Mouse (Mus musculus): ENCODE data around the gene Limd2. TPM values are rescaled to one million over a fixed set of nuclear protein-coding genes. Genes with fewer than 3 reads are reported as not detected.
A peak's percentile ranks its signal among the peaks of the same experiment; 100 is the strongest.

Gene Limd2
- polyA plus RNA-seq, 1 experiment from 2014 or later, result 207 TPM

DNA sequence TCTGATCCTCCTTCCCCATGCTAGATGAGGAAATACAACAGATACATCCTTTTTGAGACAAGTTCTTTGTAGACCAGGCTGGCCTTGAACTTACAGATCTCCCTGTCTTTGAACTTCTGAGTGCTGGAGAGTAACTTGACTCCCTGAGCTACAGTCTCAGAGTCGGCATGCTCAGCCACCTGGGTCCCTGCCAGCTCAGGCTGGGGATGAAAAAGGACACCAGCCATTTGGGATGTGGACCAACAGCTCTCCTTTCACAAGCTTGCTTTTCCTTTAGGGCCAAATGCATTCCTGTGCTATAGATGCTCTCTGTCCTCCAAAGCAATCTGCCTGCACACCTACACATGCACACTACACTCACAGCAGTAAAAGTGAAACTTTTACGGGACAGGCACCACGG lies 14.4 kb upstream of the Limd2 start:
- Histone ChIP-seq H3K27ac (ENCODE audit: low read length) (no peak overlapping the region), H3K4me1 (ENCODE audit: insufficient read depth, low read length) (no peaks in the 10 kb centered on the region), H3K9me3 (ENCODE audit: low read length) (no peaks in the 10 kb centered on the region), H3K36me3 (ENCODE audit: insufficient read depth, low read length) (0 out of 2 replicates have a peak, but pooled peaks cover 7% of the 10 kb centered on the region), H3K9ac (replicated peaks; ENCODE audit: low read length) (no peak overlapping the region), H3K27me3 (ENCODE audit: insufficient read depth, low read length) (no peaks in the 10 kb centered on the region), H3K4me3 (ENCODE audit: low read length) (no peak overlapping the region), H3K4me2 (replicated peaks; ENCODE audit: low read depth, low read length) (no peak overlapping the region)
- 32% methylated on average over 3 of the region's 3 CpGs for WGBS
- ATAC-seq (ENCODE audit: low FRiP score, low TSS enrichment), result no peak

DNA sequence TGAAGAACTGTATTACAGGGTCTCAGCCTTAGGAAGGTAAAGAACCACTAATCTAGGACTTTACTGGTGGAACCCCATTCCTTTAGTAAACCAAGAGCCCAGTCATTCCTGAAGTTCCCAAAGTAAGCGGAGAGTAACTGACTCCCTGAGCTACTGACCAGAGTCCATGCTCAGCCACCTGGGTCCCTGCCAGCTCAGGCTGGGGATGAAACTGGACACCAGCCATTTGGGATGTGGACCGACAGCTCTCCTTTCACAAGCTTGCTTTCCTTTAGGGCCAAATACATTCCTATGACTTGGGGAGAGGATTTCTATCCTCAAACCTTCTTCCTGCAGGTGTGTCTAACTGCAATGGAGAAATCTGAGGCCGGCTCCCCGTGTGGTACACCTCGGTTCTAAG lies 13.7 kb upstream of the Limd2 start:
- ATAC-seq (ENCODE audit: low FRiP score, low TSS enrichment), result no peak; the same call in 1 of the 2 replicates
- Histone ChIP-seq H3K9ac (replicated peaks; ENCODE audit: low read length) (no peak overlapping the region), H3K4me1 (ENCODE audit: insufficient read depth, low read length) (no peaks in the 10 kb centered on the region), H3K4me3 (ENCODE audit: low read length) (no peak overlapping the region), H3K27me3 (ENCODE audit: insufficient read depth, low read length) (no peaks in the 10 kb centered on the region), H3K27ac (ENCODE audit: low read length) (no peak overlapping the region), H3K4me2 (replicated peaks; ENCODE audit: low read depth, low read length) (no peak overlapping the region), H3K9me3 (ENCODE audit: low read length) (no peaks in the 10 kb centered on the region), H3K36me3 (ENCODE audit: insufficient read depth, low read length) (0 out of 2 replicates have a peak, but pooled peaks cover 9% of the 10 kb centered on the region)
- WGBS, result 57% methylated on average over 5 of the region's 5 CpGs

DNA sequence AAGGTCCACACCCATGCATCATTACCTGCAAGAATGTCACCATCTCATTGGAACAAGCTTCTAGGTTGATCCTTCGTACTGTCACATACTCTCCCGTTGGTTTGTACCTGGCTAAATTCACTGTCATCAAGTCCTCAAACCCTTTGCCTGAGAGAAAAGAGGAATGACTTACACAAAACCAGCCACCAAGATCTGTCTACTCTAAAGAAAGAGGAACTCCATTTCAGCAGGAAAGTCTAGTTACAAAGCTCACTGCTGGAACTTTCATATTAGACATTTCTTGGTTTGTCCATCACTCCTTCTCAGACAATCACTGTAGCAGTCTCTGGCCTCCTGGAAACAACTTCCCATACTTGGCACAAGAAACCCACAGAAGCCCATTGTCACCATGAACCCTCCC lies 12.6 kb upstream of the Limd2 start:
- Histone ChIP-seq H3K4me3 (ENCODE audit: low read length) (no peak overlapping the region), H3K9me3 (ENCODE audit: low read length) (no peaks in the 10 kb centered on the region), H3K4me2 (replicated peaks; ENCODE audit: low read depth, low read length) (no peak overlapping the region), H3K27ac (ENCODE audit: low read length) (no peak overlapping the region), H3K9ac (replicated peaks; ENCODE audit: low read length) (no peak overlapping the region), H3K4me1 (ENCODE audit: insufficient read depth, low read length) (no peaks in the 10 kb centered on the region), H3K36me3 (ENCODE audit: insufficient read depth, low read length) (peaks cover 14% of the 10 kb centered on the region; the same call in 1 of the 2 replicates), H3K27me3 (ENCODE audit: insufficient read depth, low read length) (no peaks in the 10 kb centered on the region)
- no peak for ATAC-seq (ENCODE audit: low FRiP score, low TSS enrichment)
- WGBS, result 100% methylated on average over 2 of the region's 2 CpGs

DNA sequence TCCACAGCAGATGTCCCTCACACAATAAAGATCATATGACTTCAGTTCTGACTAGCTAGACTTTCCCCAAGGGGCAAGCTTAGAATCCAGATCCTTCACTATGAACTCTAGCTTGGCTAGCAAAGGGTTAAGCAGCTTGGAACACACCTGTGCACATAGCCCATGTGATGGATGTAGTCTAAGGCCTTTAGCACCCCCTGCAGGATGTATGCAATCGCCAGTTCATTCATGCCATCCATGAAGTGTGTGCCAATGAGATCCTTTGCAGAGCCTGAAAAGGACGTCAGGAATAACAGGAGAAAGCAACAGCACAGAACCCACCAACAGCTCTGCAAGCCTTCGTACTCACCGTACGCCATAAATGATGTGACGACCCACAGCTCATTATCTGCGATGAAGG lies 10.1 kb upstream of the Limd2 start:
- Histone ChIP-seq H3K4me3 (ENCODE audit: low read length) (no peak overlapping the region), H3K9me3 (ENCODE audit: low read length) (no peaks in the 10 kb centered on the region), H3K27me3 (ENCODE audit: insufficient read depth, low read length) (no peaks in the 10 kb centered on the region), H3K9ac (replicated peaks; ENCODE audit: low read length) (no peak overlapping the region), H3K27ac (ENCODE audit: low read length) (no peak overlapping the region), H3K36me3 (ENCODE audit: insufficient read depth, low read length) (peaks cover 32% of the 10 kb centered on the region), H3K4me1 (ENCODE audit: insufficient read depth, low read length) (no peaks in the 10 kb centered on the region), H3K4me2 (replicated peaks; ENCODE audit: low read depth, low read length) (no peak overlapping the region)
- WGBS, result 78% methylated on average over 7 of the region's 7 CpGs
- ATAC-seq (ENCODE audit: low FRiP score, low TSS enrichment), result no peak

DNA sequence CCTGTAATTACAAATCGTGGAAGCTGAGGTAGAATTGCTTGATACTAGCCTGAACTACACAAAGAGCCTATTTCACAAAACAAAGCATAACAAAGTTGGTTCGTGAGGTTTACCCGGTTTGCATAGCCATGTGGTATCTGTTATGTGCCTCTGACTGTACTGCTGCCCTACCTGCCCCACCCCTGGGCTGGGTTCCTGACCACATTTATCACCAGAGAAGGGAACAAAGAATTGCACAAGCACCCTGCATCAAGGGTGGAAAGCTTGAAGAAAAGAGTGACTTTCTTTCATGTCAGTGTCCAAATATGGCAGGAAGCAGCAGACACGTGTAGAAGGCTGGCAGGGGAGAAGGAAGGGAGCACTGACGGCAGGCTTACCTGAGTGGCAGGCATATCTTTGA lies 6.8 kb upstream of the Limd2 start:
- Histone ChIP-seq H3K27me3 (ENCODE audit: insufficient read depth, low read length) (no peaks in the 10 kb centered on the region), H3K36me3 (ENCODE audit: insufficient read depth, low read length) (peaks cover 42% of the 10 kb centered on the region), H3K9ac (replicated peaks; ENCODE audit: low read length) (no peak overlapping the region), H3K27ac (ENCODE audit: low read length) (no peak overlapping the region), H3K4me3 (ENCODE audit: low read length) (no peak overlapping the region), H3K4me2 (replicated peaks; ENCODE audit: low read depth, low read length) (no peak overlapping the region), H3K9me3 (ENCODE audit: low read length) (no peaks in the 10 kb centered on the region), H3K4me1 (ENCODE audit: insufficient read depth, low read length) (no peaks in the 10 kb centered on the region; the same call in 1 of the 2 replicates)
- ATAC-seq (ENCODE audit: low FRiP score, low TSS enrichment), result no peak
- WGBS, result 80% methylated on average over 5 of the region's 5 CpGs

DNA sequence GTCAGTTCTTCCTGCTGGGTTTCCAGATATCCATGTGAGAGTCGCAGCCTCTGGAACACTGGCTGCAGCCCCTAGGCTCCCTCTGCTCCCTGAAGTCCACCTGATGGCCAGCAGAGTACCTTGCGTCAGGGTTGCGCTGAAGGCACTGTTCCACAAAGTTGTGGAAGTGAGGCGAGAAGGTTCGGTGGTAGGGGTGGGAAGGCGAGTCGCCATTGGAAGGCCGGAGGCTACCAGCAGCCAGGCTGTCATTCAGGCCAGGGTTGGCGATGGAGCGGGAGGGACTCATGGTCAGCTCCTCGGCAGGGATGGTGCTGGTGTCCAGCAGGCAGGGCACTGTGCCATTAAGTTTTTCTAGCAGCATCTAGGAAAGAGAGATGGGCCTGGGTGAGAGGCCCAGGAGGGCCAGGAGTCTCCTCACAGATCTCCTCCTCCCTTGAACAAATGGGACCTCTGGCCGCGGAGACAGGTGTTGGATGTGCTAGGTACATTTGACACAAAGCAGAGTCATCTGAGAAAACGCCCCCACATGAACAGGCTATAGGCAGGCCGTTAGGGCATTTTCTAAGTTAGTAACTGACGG lies 4.0 kb upstream of the Limd2 start:
- 89% methylated on average over 16 of the region's 16 CpGs for WGBS
- no peaks in the 10 kb centered on the region for H3K9me3 ChIP-seq (ENCODE audit: low read length)
- H3K27me3 ChIP-seq (ENCODE audit: insufficient read depth, low read length), result no peaks in the 10 kb centered on the region
- no peak for ATAC-seq (ENCODE audit: low FRiP score, low TSS enrichment)
- H3K4me3 ChIP-seq (ENCODE audit: low read length), result no peak overlapping the region
- no peak overlapping the region for H3K9ac ChIP-seq (replicated peaks; ENCODE audit: low read length)
- no peak overlapping the region for H3K4me2 ChIP-seq (replicated peaks; ENCODE audit: low read depth, low read length)
- no peak overlapping the region for H3K27ac ChIP-seq (ENCODE audit: low read length)
- peaks cover 10% of the 10 kb centered on the region; the same call in 1 of the 2 replicates for H3K4me1 ChIP-seq (ENCODE audit: insufficient read depth, low read length)
- peaks cover 38% of the 10 kb centered on the region for H3K36me3 ChIP-seq (ENCODE audit: insufficient read depth, low read length)

DNA sequence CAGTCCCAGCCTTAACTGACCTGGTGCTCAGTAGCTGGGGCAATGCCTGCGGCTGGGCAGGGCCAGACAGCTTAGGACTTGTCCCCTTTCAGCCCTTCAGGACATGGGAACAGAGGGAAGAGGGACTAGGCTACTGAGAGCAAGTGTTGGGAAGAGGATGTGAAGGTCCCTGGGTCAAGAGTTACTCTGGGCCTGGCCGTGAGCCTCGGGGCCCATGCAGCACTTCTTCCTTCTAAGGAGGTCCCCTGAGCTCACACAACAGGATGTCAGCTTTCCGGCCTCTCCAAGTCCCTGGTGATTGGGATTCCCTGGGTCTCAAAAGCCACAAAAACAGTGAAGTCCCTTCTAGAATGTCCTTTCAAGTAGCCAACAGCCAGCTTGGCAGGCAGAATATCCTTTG lies 2.9 kb upstream of the Limd2 start:
- Histone ChIP-seq H3K9me3 (ENCODE audit: low read length) (no peaks in the 10 kb centered on the region), H3K4me1 (ENCODE audit: insufficient read depth, low read length) (peaks cover 16% of the 10 kb centered on the region), H3K27me3 (ENCODE audit: insufficient read depth, low read length) (no peaks in the 10 kb centered on the region), H3K4me2 (replicated peaks; ENCODE audit: low read depth, low read length) (no peak overlapping the region), H3K36me3 (ENCODE audit: insufficient read depth, low read length) (peaks cover 34% of the 10 kb centered on the region), H3K9ac (replicated peaks; ENCODE audit: low read length) (no peak overlapping the region), H3K4me3 (ENCODE audit: low read length) (no peak overlapping the region), H3K27ac (ENCODE audit: low read length) (peak overlapping the region; percentile 55)
- ATAC-seq (ENCODE audit: low FRiP score, low TSS enrichment), result no peak
- 72% methylated on average over 4 of the region's 4 CpGs for WGBS

DNA sequence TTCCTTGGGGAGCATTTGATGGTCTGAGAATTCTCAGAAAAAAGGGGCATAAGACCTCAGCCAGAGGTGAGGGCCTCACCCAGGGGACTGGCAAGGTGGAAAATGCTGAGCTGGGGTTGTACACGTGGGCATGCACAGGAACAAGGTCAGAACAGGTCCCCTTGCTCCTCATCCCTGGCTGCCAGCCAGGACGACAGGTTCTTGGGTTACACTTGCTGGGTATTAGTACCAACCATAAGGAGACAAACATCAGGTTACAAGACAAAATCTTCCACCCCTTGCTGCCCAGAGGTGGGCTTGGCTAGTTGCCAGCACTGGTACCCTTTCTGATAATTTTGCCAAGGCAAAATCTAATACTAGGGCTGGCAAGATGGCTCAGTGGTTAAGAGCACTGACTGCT lies 1.6 kb upstream of the Limd2 start:
- no peaks in the 10 kb centered on the region for H3K27me3 ChIP-seq (ENCODE audit: insufficient read depth, low read length)
- H3K9ac ChIP-seq (replicated peaks; ENCODE audit: low read length), result no peak overlapping the region
- peaks cover 22% of the 10 kb centered on the region for H3K4me1 ChIP-seq (ENCODE audit: insufficient read depth, low read length)
- no peak overlapping the region for H3K27ac ChIP-seq (ENCODE audit: low read length)
- WGBS, result 57% methylated on average over 2 of the region's 2 CpGs
- ATAC-seq (ENCODE audit: low FRiP score, low TSS enrichment), result no peak
- H3K4me2 ChIP-seq (replicated peaks; ENCODE audit: low read depth, low read length), result no peak overlapping the region
- H3K4me3 ChIP-seq (ENCODE audit: low read length), result no peak overlapping the region
- H3K9me3 ChIP-seq (ENCODE audit: low read length), result no peaks in the 10 kb centered on the region
- H3K36me3 ChIP-seq (ENCODE audit: insufficient read depth, low read length), result peaks cover 33% of the 10 kb centered on the region

DNA sequence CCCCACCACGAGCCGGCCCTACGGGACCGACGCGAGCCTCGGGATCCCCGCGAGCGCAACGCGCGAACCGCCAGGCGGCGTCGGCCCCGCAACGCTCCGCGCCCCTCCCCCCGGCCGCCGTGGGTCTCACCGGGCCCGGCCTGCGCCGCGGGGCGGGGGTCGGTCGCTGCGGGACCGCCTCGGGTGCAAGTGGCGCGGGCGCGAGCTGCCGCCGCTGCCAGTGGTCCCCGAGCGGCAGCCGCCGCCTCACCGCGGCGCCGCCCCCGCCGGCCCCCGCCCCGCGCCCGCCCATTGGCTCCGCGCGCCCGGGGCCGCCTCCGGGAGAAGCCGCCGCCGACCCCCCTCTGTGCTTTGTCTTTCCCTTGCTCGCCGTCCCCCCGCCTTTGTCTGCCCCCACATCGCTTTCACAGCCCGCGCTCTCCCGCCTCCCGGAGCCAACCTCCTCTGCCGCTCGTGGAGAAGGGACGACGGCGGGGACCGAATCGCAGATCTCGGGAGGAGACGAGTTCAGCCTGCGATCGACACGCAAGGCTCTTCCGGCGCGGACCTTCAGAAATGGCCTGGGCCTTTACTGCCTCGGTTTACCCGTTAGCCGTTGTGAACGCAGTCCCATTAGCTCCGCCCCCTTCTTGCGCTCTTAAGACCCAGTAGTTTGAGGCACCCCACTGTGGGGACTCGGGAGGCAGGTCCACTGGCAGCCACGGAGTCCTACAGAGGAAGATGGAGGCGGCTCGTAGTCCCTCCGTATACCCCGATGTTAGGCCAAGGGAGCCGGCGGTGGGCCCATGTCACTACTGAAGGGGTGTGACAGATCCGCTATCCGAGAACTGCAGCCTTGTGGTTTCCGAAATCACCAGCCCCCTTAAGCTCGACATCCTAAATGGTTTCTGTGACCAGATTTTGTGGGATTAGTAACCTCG lies 479 bp downstream of the Limd2 start:
- Histone ChIP-seq H3K36me3 (ENCODE audit: insufficient read depth, low read length) (peaks cover 35% of the 10 kb centered on the region), H3K4me2 (replicated peaks; ENCODE audit: low read depth, low read length) (peak overlapping the region; percentile 92), H3K27ac (ENCODE audit: low read length) (peak overlapping the region; percentile 89), H3K27me3 (ENCODE audit: insufficient read depth, low read length) (no peaks in the 10 kb centered on the region), H3K4me3 (ENCODE audit: low read length) (peak overlapping the region; percentile 80), H3K4me1 (ENCODE audit: insufficient read depth, low read length) (peaks cover 22% of the 10 kb centered on the region), H3K9ac (replicated peaks; ENCODE audit: low read length) (peak overlapping the region; percentile 95), H3K9me3 (ENCODE audit: low read length) (no peaks in the 10 kb centered on the region)
- peak; percentile 66 for ATAC-seq (ENCODE audit: low FRiP score, low TSS enrichment)
- WGBS, result under 1% methylated on average over 55 of the region's 106 CpGs

Data from kidney, embryonic 16.5 days (tissue).